Mouse (Mus musculus): ENCODE data around the gene Alg11.

DNA sequence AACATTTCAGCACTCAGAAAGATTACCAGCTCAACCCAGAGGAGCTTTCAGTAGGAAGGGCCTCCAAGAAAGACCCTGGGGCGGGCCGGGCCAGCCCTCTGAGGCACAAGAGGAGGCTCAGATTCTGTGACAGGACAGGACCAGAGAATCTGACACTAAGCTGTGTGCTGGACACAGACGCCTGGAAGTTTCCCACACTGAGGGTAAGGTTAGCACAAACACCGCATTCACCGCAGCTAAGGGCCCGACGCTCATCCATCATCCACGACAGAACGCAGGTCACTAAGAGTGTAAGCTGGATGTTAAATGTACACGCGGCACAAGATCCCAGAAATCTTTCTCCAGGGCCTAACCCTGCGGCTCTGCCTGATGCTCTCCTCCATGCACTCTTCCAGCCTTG, 16.8 kb upstream of the Alg11 start:
- no peak for TF ChIP-seq CTCF (conservative IDR thresholded peaks at IDR 0.05 in 1 of 2, IDR thresholded peaks at IDR 0.05 in 1 of 2; ENCODE audit: low read depth in 2 of 2, low read length in 2 of 2)
- TF ChIP-seq RCOR1 (conservative IDR thresholded peaks at IDR 0.05; ENCODE audit: low read depth, low read length), result no peak
- TF ChIP-seq TCF12 (IDR thresholded peaks at IDR 0.05; ENCODE audit: low read depth, low read length), result no peak
